Mouse (Mus musculus) layer of hippocampus, postnatal 25 days (tissue): ENCODE measurements around the gene Asah2. TPM values are rescaled to one million over a fixed set of nuclear protein-coding genes. Genes with fewer than 3 reads are reported as not detected.
A peak's percentile ranks its signal among the peaks of the same experiment; 100 is the strongest.
"Not testable (repeated sequence)": the region's sequence is repeated elsewhere in the genome, so short reads cannot be mapped to it uniquely, and the experiment has no call there.

ENCODE experiments used
- DNase-seq, 2 experiments: peaks; one replicate each; pipeline ENCODE4 v3.0.0; 2022; ENCODE audit warnings: mixed read lengths in 2 of 2, low spot score in 1 of 2; ENCODE audit errors: extremely low spot score in 1 of 2
- total RNA-seq, 2 experiments: library from RNA; stranded (reverse); gene quantifications; 2 replicates each; pipeline ENCODE4 v1.2.3; 2021

Gene Asah2
- total RNA-seq, 2 experiments from 2014 or later: 5.2 to 5.6 TPM

DNA sequence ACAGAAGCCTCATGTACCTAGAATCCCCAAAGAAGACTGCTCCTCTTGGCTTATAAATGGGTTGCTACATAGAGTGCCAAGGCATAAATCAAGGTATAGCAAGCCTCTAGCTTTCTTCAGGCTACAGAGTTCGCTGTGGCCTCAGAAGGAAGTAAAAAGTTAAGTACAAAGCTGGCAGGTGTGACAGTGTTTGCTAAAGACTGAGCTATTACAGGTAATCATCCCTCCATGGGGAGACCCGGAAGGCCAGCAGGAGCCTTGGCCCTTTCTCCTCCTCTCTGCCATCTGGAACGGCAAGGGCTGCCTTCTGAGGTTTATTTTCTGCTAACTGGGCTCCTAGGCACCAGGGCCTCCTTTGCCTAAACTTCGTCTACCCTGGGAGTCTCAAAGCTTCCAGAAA, 3.8 kb downstream of the Asah2 start:
- no peak for DNase-seq

DNA sequence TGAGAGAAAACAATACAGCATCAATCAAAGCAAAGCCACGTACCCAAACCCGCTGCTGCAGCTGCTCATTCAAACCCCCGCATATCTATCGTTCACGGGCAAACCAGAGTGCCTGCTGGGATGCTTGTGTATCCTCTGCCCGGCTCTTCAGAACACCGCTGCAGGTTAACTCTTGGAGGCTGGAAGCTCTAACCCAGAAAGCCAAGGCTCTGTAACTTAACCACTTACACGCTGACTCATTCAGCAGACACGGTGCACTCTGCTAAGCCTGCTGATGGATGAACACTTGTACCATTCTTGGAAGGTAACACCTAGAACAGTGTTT, 5.1 kb downstream of the Asah2 start:
- peak in 1 of 2 experiments; percentile 29 for DNase-seq

DNA sequence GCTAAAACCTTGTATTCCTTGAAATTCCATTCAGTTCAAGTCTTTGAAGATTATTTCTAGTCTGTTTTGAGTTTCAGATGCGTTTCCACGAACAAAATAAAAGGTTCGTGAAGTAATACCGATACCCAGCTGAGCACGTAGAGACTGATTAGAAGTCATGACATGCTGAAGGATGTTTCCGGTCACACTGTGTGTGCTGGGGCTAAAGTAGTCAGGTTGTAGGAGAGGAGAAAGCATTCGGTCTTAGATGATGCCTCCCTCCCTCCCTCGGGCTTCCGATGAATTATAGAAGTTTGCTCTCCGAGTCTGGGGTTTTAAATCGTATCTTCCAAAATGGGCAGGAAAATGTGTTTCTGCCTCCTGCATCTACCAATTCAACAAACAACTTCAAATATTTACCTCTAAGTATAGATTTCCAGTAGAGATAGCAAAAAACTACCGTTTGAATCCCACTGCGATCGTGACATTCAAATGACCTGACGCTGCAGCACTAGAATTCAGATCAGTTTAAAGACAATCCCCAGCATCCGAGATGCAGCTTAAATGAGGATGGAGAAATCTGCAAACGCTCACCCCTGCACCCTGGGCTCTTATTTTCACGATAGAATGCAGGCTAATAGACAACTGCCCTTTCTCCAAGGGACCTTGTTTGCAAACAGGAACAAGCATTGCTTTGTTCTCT, 5.6 kb downstream of the Asah2 start:
- no peak for DNase-seq

DNA sequence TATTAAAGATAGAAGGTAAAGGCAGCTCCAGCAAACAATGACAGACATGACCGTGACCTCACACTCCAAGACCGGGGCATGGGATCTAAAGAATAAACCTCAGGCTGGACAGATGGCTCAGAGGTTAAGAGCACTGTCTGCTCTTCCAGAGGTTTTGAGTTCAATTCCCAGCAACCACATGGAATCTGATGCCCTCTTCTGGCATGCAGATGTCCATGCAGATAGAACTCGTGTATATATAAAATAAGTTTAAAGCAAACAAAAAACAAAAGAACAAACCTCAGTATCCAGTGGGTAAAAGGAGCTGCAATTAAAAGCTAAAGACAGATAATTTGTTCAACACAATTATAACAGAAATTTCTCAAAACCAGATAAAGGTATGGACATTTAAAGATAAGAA, 9.4 kb downstream of the Asah2 start:
- DNase-seq: no peak

DNA sequence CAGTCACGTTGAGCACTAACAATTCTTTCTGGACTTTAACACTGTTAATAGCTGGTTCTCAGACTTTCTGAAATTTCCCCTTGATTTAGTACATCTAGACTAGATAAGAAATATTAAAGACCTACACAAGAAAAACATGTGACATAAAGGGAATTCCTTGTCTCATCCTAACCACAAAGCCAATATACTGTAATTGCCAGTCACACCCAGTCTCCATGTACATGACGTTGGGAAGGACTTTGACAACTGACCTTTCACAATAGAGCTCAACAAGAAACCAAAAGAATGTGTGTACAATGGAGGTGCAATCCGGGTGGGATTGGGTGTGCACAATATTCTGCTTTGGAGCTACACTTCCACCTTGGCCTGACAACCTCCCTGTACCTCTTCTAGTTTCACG, 15.7 kb downstream of the Asah2 start:
- DNase-seq: no peak

DNA sequence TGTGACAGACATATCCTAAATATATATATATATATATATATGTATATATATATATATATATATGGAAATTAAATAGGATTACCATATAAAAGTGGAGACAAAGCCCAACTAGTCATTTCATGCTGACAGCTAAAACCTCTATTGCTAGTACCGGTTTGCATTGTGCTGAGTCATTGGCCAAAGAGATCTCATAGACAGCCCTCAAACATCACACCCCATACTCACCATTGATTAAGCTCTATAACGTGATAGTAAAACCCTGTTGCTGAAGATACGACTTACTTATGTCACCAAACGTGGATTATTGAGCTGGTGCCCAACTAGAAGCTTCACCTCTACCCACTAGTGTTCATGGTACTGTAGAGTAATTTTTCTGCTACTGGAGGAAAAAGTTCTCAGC, 17.2 kb downstream of the Asah2 start:
- DNase-seq: no peak

DNA sequence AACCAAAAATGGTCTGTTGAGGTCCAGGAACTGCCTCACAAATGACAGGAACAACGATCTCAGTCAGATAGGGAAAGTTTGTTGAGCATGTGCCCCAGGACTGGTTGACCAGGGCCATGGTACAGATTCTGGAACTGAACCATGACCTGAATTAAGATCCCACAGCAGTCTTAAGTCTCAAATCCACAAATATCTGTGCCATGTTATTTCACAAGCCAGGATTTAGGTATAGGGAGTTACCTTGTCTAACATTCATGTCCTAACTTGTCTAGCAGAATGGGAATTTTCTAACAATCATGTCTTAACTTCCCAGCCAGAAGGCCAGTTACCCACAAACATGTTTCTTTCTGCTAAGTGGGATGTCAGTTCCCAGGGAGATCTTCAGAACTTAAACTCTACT, 19.4 kb downstream of the Asah2 start:
- DNase-seq: no peak

DNA sequence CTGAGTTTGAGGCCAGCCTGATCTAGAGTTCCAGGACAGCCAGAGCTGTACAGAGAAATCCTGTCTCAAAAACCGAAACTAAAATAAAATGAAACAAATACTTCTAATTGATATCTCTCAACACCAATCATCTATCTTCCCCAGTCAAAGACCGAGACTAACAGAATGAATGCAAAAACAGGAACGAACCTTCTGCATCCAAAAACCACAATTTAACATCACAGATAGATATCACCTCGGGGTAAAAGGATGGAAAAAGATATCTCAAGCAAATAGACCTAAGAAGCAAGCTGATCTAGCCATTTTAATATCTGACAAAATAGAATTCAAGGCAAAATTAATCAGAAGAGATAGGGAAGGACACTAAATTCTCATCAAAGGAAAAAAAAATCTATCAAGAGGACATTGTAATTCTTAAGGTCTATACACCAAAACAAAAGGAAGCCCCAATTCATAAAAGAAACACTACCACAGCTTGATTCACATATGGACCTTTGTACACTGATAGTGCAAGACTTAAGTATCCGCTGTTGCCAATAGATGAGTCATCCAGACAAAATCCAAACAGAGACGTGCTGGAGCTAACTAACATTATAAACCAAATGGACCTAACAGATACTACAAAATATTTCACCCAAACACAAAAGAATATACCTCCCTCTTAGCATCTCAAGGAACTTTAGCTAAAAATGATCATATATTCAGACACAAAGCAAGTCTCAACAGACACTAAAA, 20.1 kb downstream of the Asah2 start:
- DNase-seq: no peak

DNA sequence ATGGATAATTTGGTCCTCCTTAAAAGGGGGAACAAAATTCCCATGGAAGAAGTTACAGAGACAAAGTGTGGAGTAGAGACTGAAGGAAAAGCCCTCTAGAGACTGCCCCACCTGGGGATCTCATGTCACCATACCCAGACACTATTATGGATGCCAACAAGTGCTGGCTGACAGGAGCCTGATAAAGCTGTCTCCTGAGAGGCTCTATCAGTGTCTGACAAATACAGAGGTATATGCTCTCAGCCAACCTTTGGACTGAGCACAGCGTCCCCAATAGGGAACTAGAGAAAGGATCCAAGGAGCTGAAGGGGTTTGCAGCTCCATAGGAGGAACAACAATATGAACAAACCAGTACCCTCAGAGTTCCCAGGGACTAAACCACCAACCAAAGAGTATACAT, 23.2 kb downstream of the Asah2 start:
- not testable (repeated sequence) for DNase-seq

DNA sequence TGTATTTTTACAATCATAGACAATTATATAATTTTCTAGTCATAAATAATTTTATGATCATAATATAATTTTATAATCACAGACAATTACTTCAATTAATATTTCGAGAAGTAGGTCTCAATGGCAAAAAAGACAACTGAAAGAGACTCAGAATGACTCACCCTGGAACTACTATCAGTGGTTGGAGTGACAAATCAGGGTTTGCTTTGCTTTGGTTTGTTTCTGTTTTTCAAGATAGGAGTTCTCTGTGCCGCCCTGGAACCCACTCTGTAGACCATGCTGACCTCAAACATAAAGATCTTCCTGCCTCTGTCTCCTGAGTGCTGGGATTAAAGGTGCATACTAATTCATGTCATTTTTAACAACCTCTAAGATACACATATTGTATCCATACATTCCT, 37.7 kb downstream of the Asah2 start:
- DNase-seq: no peak

DNA sequence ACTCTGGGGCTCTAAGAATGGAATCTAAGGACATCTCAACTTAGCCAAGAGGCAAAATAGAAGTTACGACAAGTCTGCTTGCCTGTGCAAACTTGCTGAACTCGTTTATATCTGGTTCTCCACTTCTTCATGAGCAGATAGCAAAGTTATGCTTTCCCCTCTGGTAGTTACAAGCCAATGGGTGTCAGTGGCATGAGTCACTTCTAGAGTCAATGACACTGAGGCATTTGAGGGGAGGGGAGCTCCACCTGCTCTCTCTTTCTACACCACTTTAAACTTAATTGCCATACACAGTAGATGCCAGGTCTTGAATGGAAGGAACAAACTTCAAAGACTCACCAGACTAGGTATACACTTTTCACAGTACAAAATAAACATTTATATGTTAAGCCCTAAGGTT, 38.4 kb downstream of the Asah2 start:
- DNase-seq: no peak

DNA sequence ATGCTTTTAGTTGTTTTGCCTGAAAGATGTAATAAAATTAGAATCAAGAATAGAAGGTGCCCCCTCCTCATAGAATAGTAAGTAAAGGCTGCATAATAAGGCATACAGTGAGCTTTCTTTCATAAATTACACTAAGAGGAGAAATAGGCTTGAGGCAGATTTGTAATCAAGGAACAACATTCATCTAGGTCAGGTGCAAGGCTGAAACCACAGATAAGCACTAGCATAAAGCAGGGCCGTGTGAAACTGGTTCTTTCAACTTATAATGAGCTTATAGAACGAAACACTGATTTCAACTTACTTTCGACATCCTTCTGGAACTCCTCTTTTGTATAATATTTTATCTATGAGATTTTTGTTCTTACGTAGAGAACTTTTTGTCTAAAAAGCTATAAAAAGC, 40.3 kb downstream of the Asah2 start:
- no peak for DNase-seq

DNA sequence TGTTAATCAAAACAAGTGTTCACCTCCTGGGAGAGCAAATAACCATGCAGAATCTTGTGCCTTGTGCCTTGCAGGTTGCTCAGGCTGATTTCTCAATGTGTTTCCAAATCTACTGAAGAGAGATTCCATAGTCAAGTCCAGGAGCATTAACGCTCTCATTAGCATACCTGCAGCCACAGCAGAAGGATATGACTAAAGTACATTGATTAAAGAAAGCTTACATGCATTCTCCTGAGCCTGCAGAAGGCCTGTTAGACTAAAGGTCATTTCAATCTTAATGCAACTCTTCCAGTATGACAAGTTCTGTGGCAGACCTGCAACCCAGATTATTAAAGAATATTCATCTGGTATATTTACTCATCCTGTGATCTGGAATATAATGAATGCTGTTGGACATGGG, 46.7 kb downstream of the Asah2 start:
- no peak for DNase-seq

DNA sequence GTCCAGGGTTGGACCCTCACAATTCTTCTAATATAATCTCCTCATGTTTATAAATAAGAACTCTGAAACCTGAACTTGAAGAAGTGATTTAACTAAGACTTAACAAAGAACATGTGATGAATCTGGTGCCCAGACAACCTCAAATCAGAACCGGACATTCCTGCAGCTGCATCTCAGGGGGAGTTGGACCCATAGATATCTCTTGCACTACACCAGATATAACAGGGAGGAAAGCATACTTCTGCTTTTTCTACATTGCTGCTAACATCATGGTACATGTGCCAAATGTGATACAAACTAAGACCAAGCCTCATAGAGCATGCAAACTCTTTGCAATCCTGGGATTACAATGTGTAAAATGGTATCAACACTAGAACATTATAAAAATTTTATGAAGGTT, 51.8 kb downstream of the Asah2 start:
- no peak for DNase-seq

DNA sequence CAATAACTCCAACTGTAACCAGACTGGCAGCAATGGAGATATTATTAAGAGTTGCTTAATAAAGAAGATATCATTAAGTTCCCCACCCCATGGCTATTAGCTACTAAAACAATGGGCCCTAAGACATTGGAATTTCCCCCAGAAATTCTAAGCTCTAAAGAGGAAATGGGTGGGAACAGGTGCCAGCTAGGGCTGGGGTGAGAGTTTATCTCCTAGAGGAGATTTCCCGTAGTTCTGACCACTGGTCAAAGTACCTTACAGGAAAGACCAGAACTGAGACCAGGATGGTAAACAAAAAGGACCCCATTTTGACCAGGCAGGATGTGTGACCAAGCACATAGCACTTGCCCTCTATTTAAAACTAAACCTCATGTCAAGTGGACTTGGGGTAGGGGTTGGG, 52.3 kb downstream of the Asah2 start:
- no peak for DNase-seq

DNA sequence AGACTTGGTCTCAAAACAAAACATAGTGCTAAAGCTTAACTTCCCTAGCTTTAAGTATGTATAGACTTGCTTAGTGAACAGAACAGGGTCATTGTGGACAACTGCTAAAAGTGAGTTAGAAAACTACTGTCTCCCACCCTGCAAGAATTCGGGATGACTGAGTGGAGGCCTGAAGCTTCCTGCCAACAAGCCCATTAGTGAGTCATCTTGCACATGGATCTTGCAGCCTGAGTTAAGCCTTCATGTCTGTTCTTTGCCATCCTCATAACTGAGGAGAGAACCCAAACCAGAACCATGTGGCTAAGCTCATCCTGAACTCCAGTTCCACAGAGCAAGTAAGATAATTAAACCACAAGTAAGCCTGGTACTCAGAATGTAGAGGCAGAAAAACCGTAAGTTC, 56.8 kb downstream of the Asah2 start:
- no peak for DNase-seq

DNA sequence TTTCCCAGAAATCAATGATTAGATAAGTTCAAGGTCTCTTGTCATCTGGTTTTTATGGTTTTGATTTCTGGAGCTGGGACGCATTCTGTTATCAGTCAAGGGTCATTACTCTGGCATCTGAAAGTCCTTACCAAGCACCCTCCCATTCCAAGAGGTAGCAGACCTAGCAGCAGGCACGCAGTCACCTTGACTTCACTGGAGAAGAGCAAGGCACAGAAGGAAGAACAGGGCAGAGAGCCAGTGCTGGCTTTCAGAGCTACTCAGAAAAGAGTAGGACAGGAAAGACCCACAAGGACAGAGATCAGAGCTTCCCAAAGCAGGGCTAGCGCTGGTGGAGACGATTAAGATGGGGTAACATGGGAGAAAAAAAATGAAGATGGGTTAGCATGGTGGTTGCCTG, 75.1 kb downstream of the Asah2 start:
- DNase-seq: no peak

DNA sequence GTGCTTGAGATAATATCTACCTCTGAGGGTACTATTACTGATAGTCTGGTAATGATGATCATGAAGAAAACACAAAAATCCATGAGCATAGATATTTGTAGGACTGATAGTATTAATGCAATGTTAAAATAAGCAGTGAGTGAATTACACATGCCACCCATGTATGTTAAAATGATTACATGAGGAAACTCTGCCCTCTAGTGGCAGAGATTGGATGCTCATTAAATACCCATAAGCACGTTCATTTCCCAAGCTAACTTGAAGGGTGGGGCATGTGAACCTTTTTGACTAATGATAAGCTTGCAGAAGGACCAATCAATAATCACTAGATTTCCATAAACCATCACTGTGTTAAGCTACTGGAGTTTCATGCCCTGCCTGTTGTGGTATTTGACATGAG, 77.6 kb downstream of the Asah2 start:
- peak in 1 of 2 experiments; percentile 51 for DNase-seq

DNA sequence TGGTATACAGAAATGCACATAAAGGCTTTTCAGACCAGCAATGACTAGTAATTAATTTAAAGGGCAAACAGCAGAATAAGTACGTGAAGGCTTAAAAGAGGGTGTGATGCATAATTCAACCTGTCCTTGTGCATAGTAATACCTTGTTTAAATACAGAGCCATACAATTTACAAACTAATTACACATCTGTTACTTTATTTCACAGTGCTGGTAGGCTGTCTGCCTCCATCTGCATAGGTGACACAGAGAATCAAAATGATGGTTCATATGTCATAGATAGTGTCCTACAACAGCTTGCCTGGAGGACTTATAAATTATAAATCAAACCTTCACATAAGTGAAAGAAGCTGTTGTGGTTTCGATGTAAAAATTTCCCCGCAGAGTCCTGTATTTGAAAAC, 82.6 kb downstream of the Asah2 start:
- DNase-seq: no peak

DNA sequence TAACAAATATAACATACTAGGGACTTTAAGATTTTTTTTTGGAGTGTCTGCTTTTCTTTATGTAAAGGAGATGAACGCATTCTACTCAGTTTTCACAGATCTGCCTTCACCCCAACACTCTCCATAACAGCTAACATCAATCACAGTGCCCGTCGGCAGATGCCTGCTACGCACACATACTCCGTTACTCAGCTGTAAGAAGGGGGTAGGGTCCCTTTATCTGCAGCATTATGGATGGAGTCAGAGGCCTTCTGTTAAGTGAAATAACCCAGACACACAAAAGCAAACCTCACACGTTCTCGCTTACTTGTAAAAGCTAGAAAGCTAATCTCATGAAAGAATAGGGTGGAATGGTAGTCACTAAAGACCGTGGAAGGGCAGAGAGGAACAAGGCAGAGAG, 88.3 kb downstream of the Asah2 start:
- no peak for DNase-seq

DNA sequence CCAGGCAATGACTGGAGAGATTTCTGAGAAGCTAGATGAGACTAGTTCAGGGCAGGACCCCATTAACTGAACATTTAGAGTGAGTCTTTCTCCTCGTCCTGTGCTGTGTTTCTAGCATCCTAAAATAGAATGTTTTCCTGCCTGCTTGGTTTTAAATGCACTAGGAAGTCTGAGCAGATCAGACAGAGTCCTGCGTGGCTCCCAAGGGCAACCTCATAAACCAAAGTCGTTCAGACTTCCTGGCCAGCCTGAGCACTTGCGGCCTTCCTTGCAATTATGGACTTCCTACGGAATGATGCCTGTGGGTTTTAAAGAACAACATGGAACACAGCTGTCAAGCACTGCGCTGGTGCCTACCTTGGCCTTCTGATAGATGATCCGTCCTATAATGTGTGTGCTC, 89.4 kb downstream of the Asah2 start:
- DNase-seq: no peak

DNA sequence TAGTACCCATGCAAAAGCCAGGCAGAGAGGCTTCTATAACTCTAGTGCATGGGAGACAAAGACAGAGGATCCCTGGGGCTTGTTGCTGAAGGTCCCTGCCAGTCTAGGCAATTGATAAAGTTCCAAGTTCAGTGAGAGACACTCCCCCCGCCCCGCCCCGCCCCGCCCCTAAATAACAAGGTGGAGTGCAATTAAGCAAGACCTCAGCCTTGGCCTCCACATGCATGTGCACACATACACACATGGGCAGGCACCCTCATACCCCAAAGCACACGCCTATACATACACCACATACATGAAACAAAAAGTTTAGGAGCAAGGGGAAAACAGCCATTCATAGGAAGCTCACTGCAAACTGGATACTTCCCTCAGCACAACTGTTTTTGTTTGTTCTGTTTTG, 90.0 kb downstream of the Asah2 start:
- no peak for DNase-seq

DNA sequence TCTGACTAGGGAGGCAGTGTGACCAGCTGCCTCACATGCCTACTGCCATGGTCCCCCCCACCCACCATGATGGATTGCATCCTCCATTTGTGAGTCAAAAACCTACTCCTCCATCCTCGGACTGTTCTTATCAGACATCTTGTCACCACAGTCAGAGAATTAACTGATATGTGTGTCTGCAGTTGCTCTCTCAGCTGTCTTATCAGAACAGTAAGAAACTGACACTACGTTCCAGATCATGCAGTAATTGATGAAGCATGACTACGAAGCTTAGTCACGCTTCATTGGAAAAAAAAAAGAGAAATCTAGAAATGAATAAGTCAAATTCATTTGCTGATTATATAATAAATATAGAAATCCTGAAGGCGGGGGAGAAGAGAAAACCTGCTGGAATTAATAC, 105.4 kb downstream of the Asah2 start:
- no peak for DNase-seq
